Mouse (Mus musculus) forebrain, embryonic 11.5 days (tissue): ENCODE results near the gene Zbtb43. TPM values are rescaled to one million over a fixed set of nuclear protein-coding genes. Genes with fewer than 3 reads are reported as not detected.

Source experiments
- ATAC-seq: fragments of 200-750 bp; cut with Nextera tagmentation; replicated peaks from 2 replicates; pipeline ENCODE4 v1.8.0; 2017; ENCODE audit warnings: moderate TSS enrichment; ENCODE audit not compliant: low FRiP score
- DNase-seq: peaks from one replicate; pipeline ENCODE4 v3.0.0-alpha.2; 2017; ENCODE audit warnings: low spot score
- H3K27ac ChIP-seq: fragments of 300-500 bp; sonication (generic); 2 replicates; pipeline ENCODE4 v1.5.1; 2014; ENCODE audit warnings: low read depth, low read length
- H3K27me3 ChIP-seq: fragments of 300-500 bp; sonication (generic); 2 replicates; pipeline ENCODE4 v1.6.1; 2014; ENCODE audit warnings: mild to moderate bottlenecking, low read length, mixed read lengths; ENCODE audit not compliant: control insufficient read depth, insufficient read depth
- H3K36me3 ChIP-seq: fragments of 300-500 bp; sonication (generic); 2 replicates; pipeline ENCODE4 v1.6.1; 2014; ENCODE audit warnings: mild to moderate bottlenecking, low read length, moderate library complexity, mixed read lengths; ENCODE audit not compliant: control insufficient read depth, insufficient read depth
- H3K4me1 ChIP-seq: fragments of 300-500 bp; sonication (generic); replicated peaks from 2 replicates; pipeline ENCODE4 v1.6.1; 2014; ENCODE audit warnings: low read length, mixed read lengths; ENCODE audit not compliant: control insufficient read depth, insufficient read depth
- H3K4me2 ChIP-seq: fragments of 300-500 bp; sonication (generic); 2 replicates; pipeline ENCODE4 v1.6.1; 2014; ENCODE audit warnings: low read depth, mild to moderate bottlenecking, low read length, moderate library complexity, mixed read lengths; ENCODE audit not compliant: severe bottlenecking
- H3K4me3 ChIP-seq: fragments of 300-500 bp; sonication (generic); 2 replicates; pipeline ENCODE4 v1.5.1; 2014; ENCODE audit warnings: low read depth, low read length
- H3K9ac ChIP-seq: fragments of 300-500 bp; sonication (generic); 2 replicates; pipeline ENCODE4 v1.6.1; 2014; ENCODE audit warnings: low read length
- H3K9me3 ChIP-seq: fragments of 300-500 bp; sonication (generic); 2 replicates; pipeline ENCODE4 v1.6.1; 2016; ENCODE audit warnings: low read length, mixed read lengths; ENCODE audit not compliant: control insufficient read depth
- WGBS: fragments of 180-500 bp; shearing (Covaris S2); extraction: QIAGEN DNeasy Blood & Tissue Kit; methylation state at CpG from one replicate; pipeline ENCODE4 v1.1.7; 2014; 5-methylcytosine and 5-hydroxymethylcytosine counted together
- polyA plus RNA-seq: library from polyadenylated mRNA; unstranded; fragments of >200 nt; fragmentation: Nextera tagmentation; extraction: Ambion mirVana; gene quantifications from 2 replicates; pipeline ENCODE4 v1.2.1, GENCODE M21; 2014

Gene Zbtb43
- polyA plus RNA-seq, 1 experiment from 2014 or later: 23.7 TPM

DNA sequence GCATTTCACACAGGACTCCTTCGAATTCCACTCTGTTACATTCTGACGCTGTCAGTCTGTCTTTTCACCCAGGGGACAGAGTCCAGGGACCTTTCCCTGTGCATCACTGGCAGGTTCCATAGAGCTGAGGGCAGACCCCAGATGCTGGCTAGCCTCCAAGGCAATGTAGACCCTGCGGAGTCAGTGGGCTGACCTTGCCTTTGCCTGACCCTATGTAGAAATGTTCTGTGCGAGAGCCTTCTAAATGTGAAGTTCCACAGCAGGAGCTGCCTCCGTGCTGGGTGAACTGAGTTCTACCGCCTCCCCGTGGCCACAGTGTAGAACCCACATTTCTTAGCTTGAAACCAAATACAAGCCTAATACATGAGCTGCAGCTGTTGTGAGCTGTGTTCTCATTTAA lies 66.1 kb downstream of the Zbtb43 start:
- ATAC-seq (no peak), DNase-seq (peak; percentile 76)
- Histone ChIP-seq H3K36me3 (no peaks in the 10 kb centered on the region), H3K4me1 (no peaks in the 10 kb centered on the region), H3K4me2 (no peak overlapping the region), H3K9me3 (no peaks in the 10 kb centered on the region), H3K9ac (no peak overlapping the region), H3K27me3 (no peaks in the 10 kb centered on the region), H3K27ac (no peak overlapping the region), H3K4me3 (no peak overlapping the region)
- 39% methylated on average over 7 of the region's 7 CpGs for WGBS

DNA sequence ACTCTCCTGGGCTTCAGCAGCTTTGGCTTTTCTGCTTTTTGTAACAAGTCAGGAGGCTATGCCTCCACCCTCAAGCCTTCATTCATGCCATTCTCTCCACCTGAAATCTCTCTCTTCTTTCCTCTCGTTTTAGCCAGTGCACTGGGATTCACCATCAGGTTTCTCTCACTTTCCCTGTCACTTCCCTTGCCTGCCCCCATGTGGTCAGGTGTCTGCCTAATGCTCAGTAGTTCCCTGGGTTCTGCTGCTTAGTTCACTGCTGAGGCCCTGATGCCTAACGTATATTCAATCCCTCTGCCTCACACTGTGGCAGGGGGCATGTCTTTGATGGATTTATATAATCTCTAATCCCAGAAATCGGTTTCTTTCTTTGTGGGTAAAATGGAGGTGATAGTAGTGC lies 67.1 kb downstream of the Zbtb43 start:
- Histone ChIP-seq H3K27me3 (no peaks in the 10 kb centered on the region), H3K27ac (no peak overlapping the region), H3K9ac (no peak overlapping the region), H3K4me3 (no peak overlapping the region), H3K4me1 (no peaks in the 10 kb centered on the region), H3K9me3 (no peaks in the 10 kb centered on the region), H3K36me3 (no peaks in the 10 kb centered on the region), H3K4me2 (no peak overlapping the region)
- DNase-seq: no peak
- no peak for ATAC-seq
- 43% methylated on average over 3 of the region's 3 CpGs for WGBS

DNA sequence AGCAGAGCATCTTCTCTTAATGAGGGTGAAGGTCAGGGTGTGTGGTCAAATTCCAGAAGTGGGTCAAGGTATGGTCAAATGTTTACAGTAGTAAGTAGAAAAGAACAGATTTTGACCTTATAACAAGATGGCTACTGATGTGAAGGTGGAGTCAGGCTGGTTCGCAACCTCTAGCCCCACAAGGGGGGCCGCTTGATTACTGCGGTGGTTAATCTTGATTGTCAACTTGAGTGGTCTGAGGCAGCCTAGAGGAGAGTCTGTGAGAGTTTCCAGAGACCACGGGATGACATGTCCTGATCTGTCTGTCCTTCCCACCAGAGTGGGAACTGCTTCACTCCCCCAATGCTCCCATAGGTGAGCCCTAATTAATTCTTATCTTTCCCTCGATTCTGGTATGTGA lies 67.8 kb downstream of the Zbtb43 start:
- no peak overlapping the region for H3K27ac ChIP-seq
- 90% methylated on average over 5 of the region's 5 CpGs for WGBS
- H3K27me3 ChIP-seq: no peaks in the 10 kb centered on the region
- DNase-seq: no peak
- no peak overlapping the region for H3K4me3 ChIP-seq
- H3K36me3 ChIP-seq: no peaks in the 10 kb centered on the region
- H3K9ac ChIP-seq: no peak overlapping the region
- no peak overlapping the region for H3K4me2 ChIP-seq
- no peaks in the 10 kb centered on the region for H3K4me1 ChIP-seq
- H3K9me3 ChIP-seq: no peaks in the 10 kb centered on the region
- ATAC-seq: no peak

Other genes with a start within 250 kb of the Zbtb43 start
- gene Ralgps1, start 97.1 kb downstream of the Zbtb43 start, polyA plus RNA-seq: 17.7 and 19.5 TPM in 2 replicates
- 9.2 and 10.6 TPM in 2 replicates for gene Zbtb34, start 37.2 kb downstream of the Zbtb43 start, polyA plus RNA-seq
- 1.0 and 1.6 TPM in 2 replicates for gene Lmx1b, start 172.0 kb upstream of the Zbtb43 start, polyA plus RNA-seq